Mouse (Mus musculus) CH12.LX (cell line): ENCODE results near the gene Asb13.

ENCODE experiments used
- BHLHE40 ChIP-seq: IDR thresholded peaks from 2 replicates; pipeline ENCODE4 v1.6.1; 2011; ENCODE audit warnings: mild to moderate bottlenecking, low read depth, low read length, improper control_type of control experiment
- CTCF ChIP-seq, 2 experiments: IDR thresholded peaks in 1 of 2; conservative IDR thresholded peaks in 1 of 2; 2 replicates each; pipeline ENCODE4 v1.5.1; 2011 to 2012; ENCODE audit warnings: low read depth in 2 of 2, low read length in 2 of 2, improper control_type of control experiment in 1 of 2, inconsistent platforms in 1 of 2, mild to moderate bottlenecking in 1 of 2, moderate library complexity in 1 of 2
- EP300 ChIP-seq: IDR thresholded peaks from 2 replicates; pipeline ENCODE4 v1.6.1; 2011; ENCODE audit warnings: low read length, improper control_type of control experiment
- HCFC1 ChIP-seq: IDR thresholded peaks from 2 replicates; pipeline ENCODE4 v1.6.1; 2012; ENCODE audit warnings: low read depth, mild to moderate bottlenecking, inconsistent platforms, low read length, improper control_type of control experiment
- JUND ChIP-seq: conservative IDR thresholded peaks from 2 replicates; pipeline ENCODE4 v1.6.1; 2011; ENCODE audit warnings: low read depth, low read length, improper control_type of control experiment
- MXI1 ChIP-seq: IDR thresholded peaks from 2 replicates; pipeline ENCODE4 v1.6.1; 2011; ENCODE audit warnings: mild to moderate bottlenecking, low read depth, low read length, improper control_type of control experiment
- NRF1 ChIP-seq: IDR thresholded peaks from 2 replicates; pipeline ENCODE4 v1.6.1; 2014; ENCODE audit warnings: low read depth, mild to moderate bottlenecking, inconsistent platforms, low read length, improper control_type of control experiment, moderate library complexity
- POLR2A ChIP-seq: IDR thresholded peaks from 2 replicates; pipeline ENCODE4 v1.6.1; 2011; ENCODE audit warnings: low read depth, mild to moderate bottlenecking, improper control_type of control experiment, low read length
- POLR2AphosphoS2 ChIP-seq: IDR thresholded peaks from 2 replicates; pipeline ENCODE4 v1.6.1; 2011; ENCODE audit warnings: low read depth, low read length, improper control_type of control experiment
- TCF12 ChIP-seq: IDR thresholded peaks from 2 replicates; pipeline ENCODE4 v1.6.1; 2014; ENCODE audit warnings: low read depth, mild to moderate bottlenecking, inconsistent platforms, low read length, improper control_type of control experiment
- USF1 ChIP-seq: IDR thresholded peaks from 2 replicates; pipeline ENCODE4 v1.6.1; 2014; ENCODE audit warnings: low read depth, mild to moderate bottlenecking, inconsistent platforms, low read length, improper control_type of control experiment
- USF2 ChIP-seq: conservative IDR thresholded peaks from 2 replicates; pipeline ENCODE4 v1.6.1; 2011; ENCODE audit warnings: low read depth, low read length, improper control_type of control experiment

DNA sequence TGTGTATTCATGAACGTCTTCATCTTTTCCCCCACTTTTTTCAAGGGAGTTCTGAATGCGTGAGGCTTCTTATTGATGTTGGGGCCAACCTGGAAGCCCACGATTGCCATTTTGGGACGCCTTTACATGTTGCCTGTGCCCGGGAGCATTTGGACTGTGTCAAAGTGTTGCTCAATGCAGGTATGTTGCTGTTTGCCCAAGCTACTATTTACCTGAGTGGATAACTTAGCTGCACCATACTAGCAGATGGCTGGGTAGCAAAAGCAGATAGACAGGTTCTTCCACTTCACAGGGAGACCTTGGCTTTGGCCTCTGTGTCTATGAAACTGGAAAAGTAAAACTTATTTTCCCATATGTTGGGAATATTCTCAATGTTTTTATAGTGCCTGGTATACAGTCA lies 11.0 kb downstream of the Asb13 start:
- TF ChIP-seq JUND (no peak), NRF1 (no peak), CTCF (conservative IDR thresholded peaks at IDR 0.05 in 1 of 2, IDR thresholded peaks at IDR 0.05 in 1 of 2; ENCODE audit: low read depth in 2 of 2, low read length in 2 of 2) (no peak), POLR2A (no peak), USF1 (no peak), USF2 (no peak), TCF12 (no peak), BHLHE40 (no peak), HCFC1 (no peak), POLR2AphosphoS2 (no peak), EP300 (no peak), MXI1 (no peak)
